Mouse (Mus musculus) midbrain, embryonic 12.5 days (tissue): ENCODE measurements around the gene Neil1. TPM values are rescaled to one million over a fixed set of nuclear protein-coding genes. Genes with fewer than 3 reads are reported as not detected.

Experiments
- ATAC-seq: fragments of 200-750 bp; cut with Nextera tagmentation; 2 replicates; pipeline ENCODE4 v1.8.0; 2017; ENCODE audit warnings: low read depth, moderate TSS enrichment, moderate library complexity; ENCODE audit not compliant: low FRiP score
- H3K27ac ChIP-seq: fragments of 300-500 bp; sonication (generic); replicated peaks from 2 replicates; pipeline ENCODE4 v1.5.1; 2016; ENCODE audit warnings: mild to moderate bottlenecking
- H3K27me3 ChIP-seq: fragments of 300-500 bp; sonication (generic); 2 replicates; pipeline ENCODE4 v1.6.1; 2016; ENCODE audit warnings: mild to moderate bottlenecking
- H3K36me3 ChIP-seq: fragments of 300-500 bp; sonication (generic); 2 replicates; pipeline ENCODE4 v1.6.1; 2016
- H3K4me1 ChIP-seq: fragments of 300-500 bp; sonication (generic); 2 replicates; pipeline ENCODE4 v1.6.1; 2016
- H3K4me2 ChIP-seq: fragments of 300-500 bp; sonication (generic); replicated peaks from 2 replicates; pipeline ENCODE4 v1.6.1; 2016; ENCODE audit warnings: mild to moderate bottlenecking, moderate library complexity
- H3K4me3 ChIP-seq: fragments of 300-500 bp; sonication (generic); 2 replicates; pipeline ENCODE4 v1.5.1; 2016; ENCODE audit warnings: mild to moderate bottlenecking
- H3K9ac ChIP-seq: fragments of 300-500 bp; sonication (generic); replicated peaks from 2 replicates; pipeline ENCODE4 v1.6.1; 2016; ENCODE audit warnings: mild to moderate bottlenecking, moderate library complexity
- H3K9me3 ChIP-seq: fragments of 300-500 bp; sonication (generic); 2 replicates; pipeline ENCODE4 v1.6.1; 2016; ENCODE audit warnings: mild to moderate bottlenecking
- WGBS: fragments of 180-500 bp; shearing (Covaris S2); methylation state at CpG from one replicate; pipeline ENCODE4 v1.1.7; 2016; 5-methylcytosine and 5-hydroxymethylcytosine counted together
- polyA plus RNA-seq: library from polyadenylated mRNA; unstranded; fragments of >200 nt; fragmentation: Nextera tagmentation; extraction: Ambion mirVana; gene quantifications from 2 replicates; pipeline ENCODE4 v1.2.1, GENCODE M21; 2016

Neil1 gene
- 8.4 and 8.7 TPM in 2 replicates for polyA plus RNA-seq

DNA sequence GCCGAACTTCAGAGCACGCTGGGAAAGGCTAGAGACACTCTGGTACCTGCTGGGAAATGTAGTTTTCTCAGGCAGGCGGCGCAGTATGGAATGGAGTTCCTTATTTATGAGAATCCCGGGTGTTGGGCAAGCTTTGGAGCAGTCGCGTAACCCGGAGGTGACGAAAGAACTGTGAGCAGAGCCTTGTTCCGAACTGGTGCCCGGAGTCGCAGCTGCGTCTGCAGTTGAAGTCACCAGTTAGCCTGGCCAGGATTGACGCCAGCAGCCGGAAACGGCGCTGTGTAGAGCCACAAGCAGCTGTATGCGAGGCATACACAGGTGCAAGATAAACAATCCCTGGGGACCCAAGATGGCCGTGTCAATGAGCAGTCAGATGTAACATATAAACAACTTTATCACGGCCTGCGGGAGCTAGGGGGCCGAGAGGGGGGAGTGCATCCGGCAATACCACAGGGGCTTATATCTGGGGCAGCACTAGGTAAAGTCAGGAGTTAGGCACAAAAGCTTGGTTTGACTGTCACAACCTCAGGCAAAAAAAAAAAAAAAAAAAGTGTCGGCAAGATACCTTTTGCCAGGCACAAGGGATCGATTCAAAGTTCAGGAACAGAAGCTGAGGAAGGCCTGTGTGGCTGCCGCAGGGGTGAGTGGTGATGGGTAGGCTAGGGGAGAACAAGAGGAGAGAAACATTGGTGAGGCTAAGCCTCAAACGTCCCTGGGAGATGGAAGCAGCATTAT lies at the start of gene Neil1:
Gene Neil1 (minus strand): TSS at position 162 of the 735 bp plus-strand sequence.
- peaks cover 22% of the 10 kb centered on the region for H3K4me1 ChIP-seq
- H3K9me3 ChIP-seq, result no peaks in the 10 kb centered on the region
- ATAC-seq, result peak; percentile 90
- peaks cover 12% of the 10 kb centered on the region; the same call in 1 of the 2 replicates for H3K36me3 ChIP-seq
- peak within 1 kb of the TSS; percentile 91 for H3K27ac ChIP-seq
- peak within 1 kb of the TSS; percentile 69 for H3K4me2 ChIP-seq
- H3K27me3 ChIP-seq, result no peaks in the 10 kb centered on the region
- peak within 1 kb of the TSS; percentile 56 for H3K4me3 ChIP-seq
- H3K9ac ChIP-seq, result peak within 1 kb of the TSS; percentile 70
- WGBS, result 1% methylated on average over 27 of the region's 27 CpGs

DNA sequence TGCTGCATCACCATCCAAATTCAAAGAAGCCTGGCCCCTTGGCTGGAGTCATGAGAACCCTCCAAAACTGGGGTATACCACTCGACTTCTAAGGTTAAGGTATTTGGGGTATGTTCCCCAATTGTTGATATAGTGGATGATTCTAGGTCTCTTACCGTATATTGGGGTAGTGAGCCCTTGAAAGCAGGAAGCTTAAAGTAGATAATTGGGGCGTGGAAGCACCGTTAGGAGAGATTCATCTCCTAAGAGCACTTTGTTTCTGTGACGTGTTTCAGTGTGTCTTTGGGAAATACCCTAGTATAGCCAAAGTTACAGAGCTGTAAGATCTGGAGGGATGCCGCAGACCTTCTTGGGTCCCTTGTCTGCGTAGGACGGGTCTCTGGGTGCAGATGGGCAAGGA lies 49.3 kb upstream of the Neil1 start:
- no peaks in the 10 kb centered on the region for H3K4me1 ChIP-seq
- H3K4me3 ChIP-seq, result no peak overlapping the region
- H3K27me3 ChIP-seq, result no peaks in the 10 kb centered on the region
- H3K36me3 ChIP-seq, result no peaks in the 10 kb centered on the region
- ATAC-seq, result no peak
- no peak overlapping the region for H3K9ac ChIP-seq
- WGBS, result 78% methylated on average over 8 of the region's 8 CpGs
- no peak overlapping the region for H3K27ac ChIP-seq
- no peak overlapping the region for H3K4me2 ChIP-seq
- no peaks in the 10 kb centered on the region for H3K9me3 ChIP-seq

DNA sequence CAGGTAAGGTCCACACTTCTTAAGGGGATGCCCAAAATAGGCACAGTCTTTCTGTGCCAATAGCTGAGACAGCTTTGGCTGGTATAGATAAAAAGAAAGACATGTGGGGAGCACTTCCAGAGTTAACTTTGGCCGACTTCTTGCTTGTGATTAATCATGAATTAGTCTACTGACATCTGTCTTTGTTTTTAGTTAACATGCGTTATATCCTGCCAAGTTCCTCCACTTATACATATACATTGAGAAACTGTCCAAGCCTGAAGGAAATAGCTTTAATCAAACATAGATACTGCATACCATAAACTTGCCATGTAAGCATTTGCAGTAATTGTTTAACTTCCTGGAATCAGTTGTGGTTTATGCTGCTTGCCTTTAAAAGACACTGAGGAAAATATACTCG lies 48.6 kb upstream of the Neil1 start:
- Histone ChIP-seq H3K4me2 (no peak overlapping the region), H3K27me3 (no peaks in the 10 kb centered on the region), H3K4me3 (no peak overlapping the region), H3K9ac (no peak overlapping the region), H3K27ac (no peak overlapping the region), H3K36me3 (no peaks in the 10 kb centered on the region), H3K9me3 (no peaks in the 10 kb centered on the region), H3K4me1 (no peaks in the 10 kb centered on the region)
- WGBS, result 83% methylated on average over 3 of the region's 3 CpGs
- ATAC-seq, result no peak

DNA sequence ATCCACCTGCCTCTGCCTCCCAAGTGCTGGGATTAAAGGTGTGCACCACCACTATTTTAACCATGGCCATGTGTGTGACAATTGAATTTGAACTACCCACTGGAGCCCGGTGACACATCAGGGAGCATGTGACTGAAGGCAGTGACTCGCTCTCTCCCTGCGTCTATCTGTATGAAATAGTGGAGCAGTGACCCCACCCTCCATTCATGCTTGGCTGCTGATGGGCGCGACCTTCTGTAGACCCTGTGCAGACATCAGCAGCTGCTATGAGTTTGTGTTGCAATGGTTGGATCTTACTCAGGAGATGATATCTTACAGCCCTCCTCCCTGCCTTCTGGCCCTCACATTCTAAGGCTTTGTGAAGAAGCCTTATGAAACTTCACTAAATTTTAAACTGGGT lies 20.3 kb upstream of the Neil1 start:
- Histone ChIP-seq H3K27ac (no peak overlapping the region), H3K4me3 (no peak overlapping the region), H3K27me3 (no peaks in the 10 kb centered on the region; the same call in 1 of the 2 replicates), H3K9ac (no peak overlapping the region), H3K4me2 (no peak overlapping the region), H3K4me1 (no peaks in the 10 kb centered on the region), H3K9me3 (no peaks in the 10 kb centered on the region), H3K36me3 (no peaks in the 10 kb centered on the region)
- 79% methylated on average over 5 of the region's 5 CpGs for WGBS
- no peak for ATAC-seq

DNA sequence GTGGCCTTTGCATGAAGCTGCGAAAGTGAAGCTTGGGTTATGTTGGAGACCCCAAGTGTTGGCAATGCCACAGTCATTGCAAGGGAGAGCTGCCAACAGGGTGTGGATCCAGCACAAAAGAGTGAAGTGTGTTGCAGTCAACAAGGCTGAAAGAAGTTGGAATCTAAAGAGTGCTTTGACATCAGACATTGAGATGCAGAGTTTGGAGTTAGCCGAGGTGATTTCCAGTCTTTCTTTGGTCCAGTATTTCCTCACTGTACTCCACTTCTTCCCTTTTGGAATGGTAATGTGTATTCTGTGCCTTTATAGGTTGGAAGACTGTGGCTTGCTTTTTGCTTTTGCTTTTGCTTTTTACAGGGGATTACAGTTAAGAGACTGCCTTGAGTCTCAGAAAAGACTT lies 18.1 kb upstream of the Neil1 start:
- Histone ChIP-seq H3K4me1 (no peaks in the 10 kb centered on the region), H3K9ac (no peak overlapping the region), H3K4me2 (no peak overlapping the region), H3K27ac (no peak overlapping the region), H3K36me3 (no peaks in the 10 kb centered on the region), H3K4me3 (no peak overlapping the region), H3K9me3 (no peaks in the 10 kb centered on the region), H3K27me3 (no peaks in the 10 kb centered on the region; the same call in 1 of the 2 replicates)
- whole genome bisulfite sequencing, result 88% methylated on average over 2 of the region's 2 CpGs
- ATAC-seq, result no peak

DNA sequence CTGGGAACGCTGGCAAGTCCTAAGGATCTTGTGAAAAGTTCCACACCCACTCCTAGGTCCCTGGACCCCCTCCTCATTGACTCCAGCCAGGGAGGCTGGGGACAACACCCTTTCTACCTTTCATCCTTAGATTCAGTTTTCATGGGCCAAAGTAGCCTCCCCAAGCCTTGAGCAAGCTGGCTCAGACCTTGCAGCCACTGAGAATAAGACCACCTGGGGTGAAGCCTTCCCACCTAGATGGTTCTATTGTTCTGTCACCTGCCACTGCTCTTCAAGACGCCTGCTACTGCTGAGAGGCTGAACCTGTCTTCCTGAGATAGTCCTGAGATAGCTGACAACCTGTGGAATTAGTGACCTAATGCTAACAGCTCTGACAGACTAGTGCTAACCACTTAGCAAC lies 15.0 kb upstream of the Neil1 start:
- H3K27ac ChIP-seq, result no peak overlapping the region
- WGBS, result 40% methylated on average over 2 of the region's 2 CpGs
- ATAC-seq, result no peak
- H3K27me3 ChIP-seq, result peaks cover 7% of the 10 kb centered on the region
- no peak overlapping the region for H3K4me2 ChIP-seq
- H3K9me3 ChIP-seq, result no peaks in the 10 kb centered on the region
- no peak overlapping the region for H3K4me3 ChIP-seq
- no peaks in the 10 kb centered on the region for H3K36me3 ChIP-seq
- H3K4me1 ChIP-seq, result peaks cover 4% of the 10 kb centered on the region
- H3K9ac ChIP-seq, result no peak overlapping the region

DNA sequence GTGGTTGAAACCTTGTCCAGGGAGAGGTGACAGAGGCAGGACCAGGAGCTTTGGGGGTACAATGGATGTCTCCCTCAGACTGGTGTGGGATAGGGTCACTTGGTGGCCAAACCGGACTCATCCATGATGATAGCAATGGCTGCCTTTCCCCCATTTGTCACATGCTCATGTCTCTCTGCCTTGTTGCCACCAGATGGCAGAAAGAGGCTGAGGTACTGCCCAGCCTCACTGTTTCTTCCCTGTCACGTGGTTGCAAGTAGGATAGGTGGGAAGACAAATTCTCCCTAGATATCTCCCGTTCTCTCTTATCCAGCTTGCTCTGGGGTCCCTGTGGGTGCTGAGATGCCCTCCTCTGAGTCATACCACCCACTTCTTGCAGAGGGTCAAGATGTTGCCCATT lies 14.4 kb upstream of the Neil1 start:
- 35% methylated on average over 3 of the region's 3 CpGs for WGBS
- H3K9me3 ChIP-seq, result no peaks in the 10 kb centered on the region
- no peak overlapping the region for H3K4me3 ChIP-seq
- no peak overlapping the region for H3K27ac ChIP-seq
- no peak overlapping the region for H3K4me2 ChIP-seq
- H3K9ac ChIP-seq, result no peak overlapping the region
- H3K36me3 ChIP-seq, result no peaks in the 10 kb centered on the region
- ATAC-seq, result no peak
- peaks cover 7% of the 10 kb centered on the region for H3K27me3 ChIP-seq
- peaks cover 6% of the 10 kb centered on the region for H3K4me1 ChIP-seq

DNA sequence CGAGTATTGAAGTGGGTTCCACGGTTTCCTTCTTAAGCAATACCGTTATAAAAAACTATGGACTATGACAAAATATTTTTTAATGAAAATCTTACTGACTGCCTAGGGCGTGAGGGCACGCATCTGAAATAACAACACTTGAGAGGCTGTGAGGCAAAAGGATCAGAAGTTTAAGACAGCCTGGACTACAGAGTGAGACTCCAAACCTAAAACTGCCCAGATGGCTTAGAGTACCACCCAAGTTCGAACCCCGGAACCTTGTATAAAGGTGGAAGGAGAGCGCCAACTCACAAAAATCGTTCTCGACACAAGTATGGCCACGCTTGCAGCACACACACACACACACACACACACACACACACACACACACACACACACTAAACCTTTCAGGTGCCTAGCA lies 10.4 kb upstream of the Neil1 start:
- ATAC-seq, result peak; percentile 27; the same call in 1 of the 2 replicates
- H3K27me3 ChIP-seq, result peaks cover 7% of the 10 kb centered on the region
- H3K9ac ChIP-seq, result peak overlapping the region; percentile 67; the same call in 1 of the 2 replicates
- peak overlapping the region; percentile 73 for H3K4me2 ChIP-seq
- H3K36me3 ChIP-seq, result 0 out of 2 replicates have a peak, but pooled peaks cover 12% of the 10 kb centered on the region
- peaks cover 21% of the 10 kb centered on the region for H3K4me1 ChIP-seq
- no peak overlapping the region for H3K27ac ChIP-seq
- peak overlapping the region; percentile 65 for H3K4me3 ChIP-seq
- WGBS, result 34% methylated on average over 8 of the region's 11 CpGs
- no peaks in the 10 kb centered on the region for H3K9me3 ChIP-seq

DNA sequence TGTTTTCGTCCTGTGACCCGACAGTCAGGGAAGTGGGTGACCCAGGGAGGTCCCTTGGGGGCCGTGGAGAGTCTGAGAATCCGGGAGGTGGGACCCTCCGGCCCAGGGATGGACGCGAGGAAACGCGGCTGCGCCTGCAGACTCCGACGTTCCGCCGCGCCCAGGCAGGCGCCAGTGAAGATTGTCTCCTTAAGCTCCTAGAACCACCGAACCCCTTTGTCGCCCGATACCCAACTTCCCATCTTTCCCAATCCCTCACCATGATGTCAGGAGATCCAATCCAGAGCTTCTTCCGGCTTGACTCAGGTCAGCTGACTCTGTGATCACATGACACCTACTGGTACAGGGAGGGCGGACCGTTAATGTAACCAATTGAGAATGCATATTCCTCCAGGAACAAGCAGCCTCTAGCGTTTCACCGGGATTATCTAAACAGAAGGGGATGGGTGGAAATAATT lies 9.9 kb upstream of the Neil1 start, which contains the start of gene Commd4:
Gene Commd4 (minus strand): TSS at position 319 of the 458 bp plus-strand sequence.
- H3K4me1 ChIP-seq, result peaks cover 21% of the 10 kb centered on the region
- H3K9me3 ChIP-seq, result no peaks in the 10 kb centered on the region
- ATAC-seq, result peak; percentile 80
- H3K27me3 ChIP-seq, result peaks cover 7% of the 10 kb centered on the region
- H3K9ac ChIP-seq, result peak within 1 kb of the TSS; percentile 67
- peak within 1 kb of the TSS; percentile 73 for H3K4me2 ChIP-seq
- H3K36me3 ChIP-seq, result 0 out of 2 replicates have a peak, but pooled peaks cover 12% of the 10 kb centered on the region
- 1% methylated on average over 24 of the region's 24 CpGs for WGBS
- peak within 1 kb of the TSS; percentile 65 for H3K4me3 ChIP-seq
- no peak within 1 kb of the TSS; the same call in 1 of the 2 replicates for H3K27ac ChIP-seq

DNA sequence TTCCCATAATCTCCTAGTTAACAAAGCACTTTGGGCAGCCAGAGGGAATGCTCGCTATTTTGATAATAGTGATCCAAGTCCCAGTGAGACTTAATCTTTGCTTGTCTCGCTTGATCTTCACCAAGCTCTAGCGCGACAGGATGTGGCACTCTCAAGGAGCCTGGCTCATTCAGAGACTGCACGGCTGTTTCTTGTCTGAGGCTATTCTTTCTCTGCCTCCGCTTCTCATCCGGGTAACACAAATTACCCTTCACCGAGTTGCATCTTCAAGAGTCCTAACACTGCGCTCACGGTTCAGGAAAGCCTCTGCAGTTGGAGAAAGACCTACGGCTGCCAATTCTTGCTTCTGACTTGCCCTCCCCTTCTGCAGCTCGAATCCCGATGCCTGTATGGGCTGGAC lies 9.4 kb upstream of the Neil1 start:
- H3K36me3 ChIP-seq, result 0 out of 2 replicates have a peak, but pooled peaks cover 12% of the 10 kb centered on the region
- WGBS, result 40% methylated on average over 13 of the region's 13 CpGs
- H3K27me3 ChIP-seq, result peaks cover 7% of the 10 kb centered on the region
- peaks cover 21% of the 10 kb centered on the region for H3K4me1 ChIP-seq
- peak overlapping the region; percentile 73 for H3K4me2 ChIP-seq
- H3K9me3 ChIP-seq, result no peaks in the 10 kb centered on the region
- H3K27ac ChIP-seq, result no peak overlapping the region; the same call in 1 of the 2 replicates
- H3K9ac ChIP-seq, result peak overlapping the region; percentile 67
- ATAC-seq, result 0 out of 2 replicates have a peak, but pooled peaks have one; percentile 7
- peak overlapping the region; percentile 65 for H3K4me3 ChIP-seq

DNA sequence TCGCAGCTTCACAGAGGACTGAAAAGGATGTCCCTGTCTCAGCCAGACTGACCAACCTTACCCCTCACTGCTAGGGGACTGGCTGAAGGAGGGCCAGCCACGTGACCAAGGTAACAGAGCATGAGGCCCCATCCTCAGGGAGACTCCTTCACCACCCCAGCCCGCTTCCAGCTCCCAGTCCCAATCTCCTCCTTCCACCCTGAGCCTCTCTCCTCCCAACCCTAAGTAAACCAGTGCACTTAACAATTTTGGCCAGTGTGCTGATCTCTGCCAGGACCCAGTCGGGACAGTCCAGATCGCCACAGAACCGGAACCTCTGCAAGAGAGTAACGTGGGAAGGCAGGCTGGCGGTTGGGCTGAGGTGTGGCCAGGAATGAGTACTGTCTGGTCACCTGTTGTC lies 8.7 kb upstream of the Neil1 start:
- H3K4me3 ChIP-seq, result 0 out of 2 replicates have a peak overlapping the region, but pooled peaks have one; percentile 65
- H3K9me3 ChIP-seq, result no peaks in the 10 kb centered on the region
- H3K9ac ChIP-seq, result 0 out of 2 replicates have a peak overlapping the region, but pooled peaks have one; percentile 67
- H3K4me1 ChIP-seq, result peaks cover 21% of the 10 kb centered on the region
- peak overlapping the region; percentile 73 for H3K4me2 ChIP-seq
- no peak overlapping the region for H3K27ac ChIP-seq
- ATAC-seq, result no peak
- H3K36me3 ChIP-seq, result 0 out of 2 replicates have a peak, but pooled peaks cover 12% of the 10 kb centered on the region
- H3K27me3 ChIP-seq, result peaks cover 7% of the 10 kb centered on the region
- WGBS, result 86% methylated on average over 8 of the region's 8 CpGs

DNA sequence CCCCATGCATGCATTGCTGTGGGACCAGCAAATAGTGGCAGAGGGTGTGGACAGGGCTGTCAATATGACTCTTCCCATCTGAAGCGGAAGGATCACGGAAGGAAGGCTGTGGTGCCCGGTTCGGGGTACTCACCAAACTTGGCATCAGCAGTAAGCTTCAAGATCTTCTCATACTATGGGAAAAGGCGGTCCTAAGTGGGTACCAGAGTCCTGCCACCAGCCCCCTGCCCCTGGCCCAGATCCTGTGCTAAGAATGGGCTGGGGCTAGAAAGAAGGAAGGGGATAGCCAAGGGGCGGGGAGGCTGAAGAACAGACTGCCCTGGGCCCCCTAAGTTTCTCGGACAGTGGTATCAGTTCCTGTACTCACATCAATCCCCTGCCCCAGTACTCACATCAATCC lies 8.3 kb upstream of the Neil1 start:
- H3K4me2 ChIP-seq, result no peak overlapping the region
- H3K9me3 ChIP-seq, result no peaks in the 10 kb centered on the region
- ATAC-seq, result no peak
- H3K27ac ChIP-seq, result no peak overlapping the region
- no peak overlapping the region for H3K4me3 ChIP-seq
- WGBS, result 88% methylated on average over 7 of the region's 7 CpGs
- H3K27me3 ChIP-seq, result peaks cover 7% of the 10 kb centered on the region
- 0 out of 2 replicates have a peak, but pooled peaks cover 12% of the 10 kb centered on the region for H3K36me3 ChIP-seq
- no peak overlapping the region for H3K9ac ChIP-seq
- peaks cover 21% of the 10 kb centered on the region for H3K4me1 ChIP-seq
